Mouse (Mus musculus) frontal cortex, postnatal 25 days (tissue): Measurements from ENCODE around the gene Gm15127.
"Not testable (repeated sequence)": the region's sequence is repeated elsewhere in the genome, so short reads cannot be mapped to it uniquely, and the experiment has no call there.

ENCODE experiments used
- DNase-seq, 2 experiments: peaks; one replicate each; pipeline ENCODE4 v3.0.0; 2022; ENCODE audit warnings: low spot score in 2 of 2

The Gm15127 gene

DNA sequence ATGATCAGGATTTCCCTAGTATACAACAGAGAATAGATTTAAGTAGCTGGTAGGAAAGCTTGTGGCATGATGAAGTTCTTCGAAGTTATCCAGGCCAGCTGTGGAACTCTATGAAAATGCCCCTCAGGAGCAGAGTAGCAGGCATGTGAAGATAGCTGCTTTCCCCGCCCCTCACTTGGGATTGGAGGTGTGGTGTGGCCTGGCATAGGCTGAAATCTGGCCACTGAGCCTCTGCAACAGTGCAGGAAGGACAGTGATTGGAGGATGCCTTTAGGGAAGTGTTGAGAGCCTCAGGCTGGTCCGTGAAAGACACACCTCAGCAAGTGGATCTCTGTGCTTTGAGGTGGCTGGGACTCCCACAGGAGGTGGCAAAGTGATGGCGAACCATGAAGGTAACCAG, at the start of gene Gm15127:
Gene Gm15127 (plus strand): TSS at position 301 of the 400 bp plus-strand sequence.
- not testable (repeated sequence) for DNase-seq

DNA sequence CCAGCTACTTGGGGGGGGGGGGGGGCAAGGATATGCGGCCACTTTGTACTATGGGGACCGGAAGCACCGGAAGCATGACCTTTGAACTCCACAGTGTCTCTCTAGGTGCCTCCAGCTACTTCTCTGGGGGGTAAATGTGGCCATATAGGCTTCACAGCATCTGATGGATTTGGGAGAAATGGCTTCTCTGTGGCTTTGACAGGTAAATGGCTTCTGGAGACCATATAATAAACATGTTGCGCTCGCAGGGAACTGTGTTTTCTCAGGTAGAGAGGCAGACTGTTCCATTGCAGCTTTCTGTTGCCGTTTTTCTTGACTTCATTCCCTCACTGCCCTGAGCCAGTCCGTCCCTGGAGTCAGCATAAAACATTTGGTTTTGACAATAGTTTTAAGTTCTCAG, 48.3 kb upstream of the Gm15127 start, which contains the start of gene Gm8334:
Gene Gm8334 (minus strand): TSS at position 101 of the 400 bp plus-strand sequence.
- DNase-seq, result not testable (repeated sequence)

DNA sequence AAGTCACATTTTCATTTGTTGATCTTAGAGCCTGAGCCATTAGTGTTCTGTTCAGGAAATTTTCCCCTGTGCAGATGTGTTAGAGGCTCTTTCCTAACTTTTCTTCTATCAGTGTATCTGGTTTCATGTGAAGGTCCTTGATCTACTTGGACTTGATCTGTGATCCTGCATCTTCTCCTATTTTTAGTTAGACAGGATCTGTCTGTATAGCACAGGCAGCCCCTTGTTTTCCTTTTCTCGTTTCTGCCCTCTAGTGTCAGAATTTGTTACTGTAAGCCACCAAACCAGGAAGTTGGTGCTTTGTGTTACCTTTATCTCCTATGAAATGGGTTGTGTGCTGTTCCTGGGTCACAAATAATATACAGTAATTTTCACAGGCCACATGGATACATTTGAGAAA, 12.9 kb downstream of the Gm15127 start:
- DNase-seq, result not testable (repeated sequence)
